Mouse (Mus musculus): ENCODE measurements at regions not wholly inside any gene's neighbourhood (a gene's known extent, or its start where the extent isn't known, plus 50 kb on each side); places are given as distances from the start of the nearest gene placed in this dataset.

- no peak for DNase-seq
These were observed 84.1 kb upstream of the Irs2 start for GRCm38 (mm10) chr8:11092348-11092747.

DNA sequence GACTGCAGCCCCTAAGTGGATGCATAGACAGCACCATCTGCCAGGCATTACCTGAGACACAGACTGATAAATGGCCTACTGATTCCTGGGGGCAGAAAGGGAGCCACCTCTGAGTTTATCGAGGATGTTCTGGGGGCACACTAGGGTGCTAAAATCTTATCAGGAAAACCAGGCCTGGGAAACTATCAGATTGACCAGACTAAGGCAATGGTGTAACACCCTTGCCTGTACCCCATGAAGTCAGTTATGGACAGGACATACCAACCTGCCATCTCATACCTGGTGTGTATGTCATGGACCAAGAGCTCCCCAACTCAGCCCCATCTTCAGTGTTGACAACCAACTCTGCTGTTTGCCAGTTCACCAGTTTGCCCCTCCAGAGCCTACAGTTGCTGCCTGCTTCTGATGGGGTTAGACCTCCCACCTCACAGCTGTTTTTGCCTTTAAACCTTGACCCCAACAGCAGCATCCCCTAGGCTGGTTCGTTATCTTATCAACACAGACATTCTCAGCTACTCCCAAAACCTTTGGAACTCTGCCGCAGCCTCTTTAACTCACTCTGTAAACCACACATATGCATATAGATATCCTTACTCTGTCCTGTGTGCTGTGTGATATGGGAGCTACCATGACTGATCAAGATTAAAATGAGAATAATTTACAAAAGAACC is 83.6 kb upstream of the Irs2 start:
- no peak for DNase-seq

- peak in 1 of 2 experiments; percentile 29 for DNase-seq
These were observed 80.8 kb upstream of the Irs2 start for GRCm38 (mm10) chr8:11088946-11089665.

DNA sequence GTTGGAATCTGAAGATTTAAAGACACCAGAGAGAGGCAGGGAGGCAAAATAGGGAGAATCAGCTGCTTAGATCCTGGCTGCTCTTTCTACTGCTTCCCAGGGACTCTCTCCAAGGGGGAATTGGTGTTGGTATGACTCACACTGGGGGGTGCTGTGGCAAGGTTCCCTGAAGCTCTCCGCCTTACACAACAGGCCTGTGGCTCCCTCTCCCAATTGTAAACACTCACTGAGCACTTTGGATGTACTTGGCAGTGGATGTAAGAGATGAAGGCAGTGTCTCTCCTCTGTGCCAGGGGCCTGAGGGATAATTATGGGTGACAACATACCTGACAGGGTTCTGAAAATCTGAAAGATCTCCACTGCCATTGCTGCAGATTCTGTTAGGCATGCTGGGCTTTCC is 77.0 kb upstream of the Irs2 start:
- peak; percentile 46 to 49 for DNase-seq

- DNase-seq = no peak
These were observed 75.8 kb upstream of the Irs2 start for GRCm38 (mm10) chr8:11084051-11084533.

GRCm38 (mm10) chr8:11080813-11081212 is 72.6 kb upstream of the Irs2 start:
- DNase-seq = no peak

DNA sequence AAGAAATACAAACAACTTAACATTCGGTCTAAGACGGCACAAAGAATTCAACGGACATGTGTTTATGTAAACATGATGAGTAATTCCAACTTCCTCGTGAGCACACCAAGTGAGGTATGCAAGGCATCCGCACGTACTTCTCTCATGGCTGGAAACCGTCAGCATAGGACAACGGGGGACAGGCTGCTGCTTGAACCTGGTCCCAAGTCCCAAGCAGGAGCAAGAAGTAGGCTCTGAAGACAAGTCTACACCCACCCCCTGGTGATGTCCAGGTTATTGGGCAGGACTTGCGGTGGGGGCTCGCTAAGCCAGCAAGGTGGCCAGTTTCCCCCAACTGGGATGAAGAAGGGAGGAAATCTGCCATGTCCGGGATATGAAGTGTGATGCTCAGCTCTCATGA is 71.5 kb upstream of the Irs2 start:
- no peak for DNase-seq

DNA sequence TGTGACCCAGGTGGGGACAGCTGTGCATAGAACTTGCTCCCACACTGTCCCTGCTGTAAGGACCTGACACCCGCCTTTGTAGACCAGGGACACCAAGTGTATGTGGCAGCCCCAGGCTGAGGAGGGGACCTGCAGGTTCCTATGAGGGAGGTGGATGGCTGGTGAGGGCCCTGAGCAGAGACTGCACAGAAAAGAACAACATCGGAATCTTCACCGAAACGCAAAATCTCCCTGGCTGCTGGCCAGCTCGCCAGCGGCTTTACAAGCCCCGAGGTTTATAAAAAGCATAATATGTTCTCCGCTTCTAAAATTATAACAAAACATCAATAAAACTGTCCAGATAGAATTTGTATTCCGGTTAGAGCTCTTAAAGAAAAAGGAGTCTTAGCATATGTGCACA is 68.9 kb upstream of the Irs2 start:
- no peak for DNase-seq

GRCm38 (mm10) chr8:11071162-11071561 is 62.9 kb upstream of the Irs2 start:
- DNase-seq = no peak

DNA sequence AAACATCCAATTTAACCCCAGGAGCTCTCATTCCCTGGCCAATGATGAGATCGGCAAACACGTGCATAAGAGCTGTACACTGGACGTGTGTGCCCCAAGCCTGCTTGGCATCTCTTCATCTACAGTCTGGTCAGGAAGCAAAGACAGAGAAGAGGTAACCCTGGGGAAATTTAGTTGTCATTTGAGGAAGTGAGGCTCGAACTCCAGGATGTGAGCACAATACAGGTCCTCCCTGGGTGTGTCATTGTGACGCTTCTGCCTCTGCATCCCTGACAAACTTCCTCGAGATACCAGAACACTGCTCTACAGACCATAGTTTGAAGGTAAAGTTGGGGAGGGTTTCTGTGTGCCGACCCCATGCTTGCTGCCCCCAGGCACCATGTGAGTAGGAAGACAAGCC is 59.2 kb upstream of the Irs2 start:
- no peak for DNase-seq

GRCm38 (mm10) chr8:11065990-11066389 is 57.7 kb upstream of the Irs2 start:
- DNase-seq = no peak

DNA sequence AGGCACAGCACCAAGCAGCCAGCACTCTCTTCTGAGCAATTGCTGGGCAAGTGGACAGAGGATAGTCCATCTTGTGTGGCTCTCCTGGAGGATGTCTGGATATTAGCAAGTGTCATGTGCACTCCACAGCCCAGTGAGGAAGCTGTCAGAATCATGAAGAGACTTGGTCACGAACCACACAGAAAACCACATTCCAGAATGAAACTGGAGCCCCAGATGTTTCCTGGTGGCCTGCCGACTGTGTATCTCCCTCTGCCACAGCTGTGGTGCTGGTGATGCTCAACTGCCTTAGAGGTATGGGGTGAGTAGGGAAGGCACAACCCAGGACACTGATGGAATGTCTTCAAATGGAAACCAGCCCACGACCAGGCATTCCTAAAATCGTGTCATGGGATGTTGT is 57.0 kb upstream of the Irs2 start:
- no peak for DNase-seq

GRCm38 (mm10) chr8:11063058-11063457 is 54.8 kb upstream of the Irs2 start:
- no peak for DNase-seq

DNA sequence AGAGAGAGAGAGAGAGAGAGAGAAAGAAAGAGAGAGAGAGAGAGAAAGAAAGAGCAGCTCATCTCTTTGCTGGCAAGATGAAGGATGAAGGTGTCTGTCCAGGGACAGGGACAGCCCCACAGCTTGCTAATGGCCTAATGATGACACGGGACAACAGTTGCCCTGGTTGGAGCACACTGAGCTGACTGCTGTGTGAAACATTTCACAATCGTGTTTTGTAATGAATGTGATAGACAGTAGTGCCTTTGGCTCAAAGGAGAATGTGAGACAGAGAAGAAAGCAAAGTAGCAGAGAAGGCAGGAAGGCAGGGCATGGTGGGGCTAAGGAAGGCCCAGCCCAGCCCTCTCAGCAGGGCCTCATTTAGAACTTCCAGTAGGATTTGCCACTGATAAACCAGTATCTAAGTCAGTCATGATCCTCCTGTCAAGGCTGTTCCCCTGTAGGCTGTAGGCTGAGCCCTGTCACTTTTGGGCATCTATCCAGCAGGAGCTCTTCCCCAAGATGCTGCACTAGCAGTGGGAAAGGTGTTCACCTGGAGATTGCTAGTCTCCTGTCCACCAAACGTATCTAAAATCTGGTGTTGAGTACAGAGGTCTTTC is 54.2 kb upstream of the Irs2 start:
- no peak for DNase-seq

DNA sequence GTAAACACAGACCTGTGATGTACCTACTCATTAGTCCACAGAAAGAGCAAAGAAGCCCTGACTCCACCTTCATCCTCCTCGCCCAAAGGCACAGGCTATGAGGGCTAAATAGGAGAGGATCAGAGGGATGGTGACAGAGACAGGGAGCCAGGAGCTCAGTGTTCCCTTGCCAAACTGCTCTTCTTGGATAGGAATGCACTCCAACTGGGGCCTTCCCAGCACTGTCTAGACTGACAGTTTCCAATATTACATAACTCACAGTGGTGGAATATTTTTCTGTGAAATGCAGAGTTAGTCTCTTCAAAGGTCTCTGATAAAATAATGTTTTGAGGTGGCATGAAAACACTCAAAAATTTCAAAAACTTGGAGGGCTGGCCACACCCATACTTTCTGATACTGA is 53.5 kb upstream of the Irs2 start:
- peak; percentile 21 for DNase-seq

DNA sequence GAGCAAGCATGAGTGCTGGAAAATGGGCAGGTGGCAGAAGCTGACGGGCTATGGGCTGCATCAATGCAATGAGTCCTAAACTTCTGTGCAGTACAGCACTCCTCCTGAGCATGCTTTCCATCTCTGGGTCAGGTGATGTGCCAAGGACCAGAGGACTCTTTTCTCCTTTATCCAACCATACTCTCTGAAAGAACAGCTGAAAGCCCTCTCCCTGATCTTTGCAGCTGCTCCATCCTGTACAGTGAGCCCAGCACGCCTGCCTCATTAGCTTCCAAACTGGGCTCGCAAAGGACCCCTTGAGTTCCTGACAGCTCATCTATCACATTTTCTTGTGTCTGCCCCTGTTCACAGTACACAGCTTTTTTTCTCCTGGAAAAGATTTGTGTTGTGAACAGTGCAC is 52.3 kb upstream of the Irs2 start:
- no peak for DNase-seq

DNA sequence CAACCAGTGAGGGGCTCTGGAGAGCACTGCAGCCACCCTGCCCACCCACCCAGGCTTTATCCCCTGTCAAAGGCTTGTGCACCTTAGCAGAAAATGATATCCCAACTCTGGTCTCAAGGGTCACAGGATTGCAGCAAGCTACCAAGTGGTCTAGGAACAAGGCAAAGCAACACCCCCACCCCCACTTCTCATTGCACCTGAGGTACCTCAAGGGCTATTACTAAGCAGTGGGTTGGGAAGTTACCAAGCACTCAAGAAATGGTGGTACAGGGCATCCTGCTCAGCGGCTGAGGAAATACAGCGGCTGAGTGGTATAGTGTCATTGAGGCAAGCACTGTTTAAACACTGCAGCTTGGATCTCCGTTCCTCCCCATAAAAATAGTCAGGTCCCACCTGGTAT is 50.1 kb upstream of the Irs2 start:
- DNase-seq = no peak
